Mouse (Mus musculus) kidney, embryonic 14.5 days (tissue): ENCODE results near the gene Rasgrf2. TPM values are rescaled to one million over a fixed set of nuclear protein-coding genes. Genes with fewer than 3 reads are reported as not detected.
A peak's percentile ranks its signal among the peaks of the same experiment; 100 is the strongest.
"Not testable (repeated sequence)": the region's sequence is repeated elsewhere in the genome, so short reads cannot be mapped to it uniquely, and the experiment has no call there.

ENCODE experiments used
- ATAC-seq: fragments of 200-750 bp; cut with Nextera tagmentation; 2 replicates; pipeline ENCODE4 v1.8.0; 2017; ENCODE audit warnings: moderate number of reproducible peaks, mild to moderate bottlenecking, moderate TSS enrichment, moderate library complexity; ENCODE audit not compliant: low FRiP score, low TSS enrichment
- H3K27ac ChIP-seq: fragments of 300-500 bp; sonication (generic); 2 replicates; pipeline ENCODE4 v1.5.1; 2014; ENCODE audit warnings: low read depth, mild to moderate bottlenecking, low read length, moderate library complexity, mixed read lengths
- H3K27me3 ChIP-seq: fragments of 300-500 bp; sonication (generic); 2 replicates; pipeline ENCODE4 v1.6.1; 2014; ENCODE audit warnings: mild to moderate bottlenecking, low read length; ENCODE audit not compliant: control insufficient read depth, insufficient read depth
- H3K36me3 ChIP-seq: fragments of 300-500 bp; sonication (generic); 2 replicates; pipeline ENCODE4 v1.6.1; 2014; ENCODE audit warnings: low read length, mixed read lengths; ENCODE audit not compliant: control insufficient read depth, insufficient read depth
- H3K4me1 ChIP-seq: fragments of 300-500 bp; sonication (generic); 2 replicates; pipeline ENCODE4 v1.6.1; 2014; ENCODE audit warnings: low read length, mixed read lengths; ENCODE audit not compliant: control insufficient read depth, insufficient read depth
- H3K4me2 ChIP-seq: fragments of 300-500 bp; sonication (generic); replicated peaks from 2 replicates; pipeline ENCODE4 v1.6.1; 2014; ENCODE audit warnings: low read depth, mild to moderate bottlenecking, low read length
- H3K4me3 ChIP-seq: fragments of 300-500 bp; sonication (generic); 2 replicates; pipeline ENCODE4 v1.5.1; 2014; ENCODE audit warnings: mild to moderate bottlenecking, low read length
- H3K9ac ChIP-seq: fragments of 300-500 bp; sonication (generic); 2 replicates; pipeline ENCODE4 v1.6.1; 2014; ENCODE audit warnings: low read depth, mild to moderate bottlenecking, low read length, moderate library complexity
- H3K9me3 ChIP-seq: fragments of 300-500 bp; sonication (generic); 2 replicates; pipeline ENCODE4 v1.6.1; 2016; ENCODE audit warnings: low read length; ENCODE audit not compliant: control insufficient read depth
- WGBS: fragments of 180-500 bp; shearing (Covaris S2); extraction: QIAGEN DNeasy Blood & Tissue Kit; methylation state at CpG from one replicate; pipeline ENCODE4 v1.1.7; 2014; 5-methylcytosine and 5-hydroxymethylcytosine counted together
- polyA plus RNA-seq: library from polyadenylated mRNA; unstranded; fragments of >200 nt; fragmentation: Nextera tagmentation; extraction: Ambion mirVana; gene quantifications from 2 replicates; pipeline ENCODE4 v1.2.1, GENCODE M21; 2014

Gene Rasgrf2
- 1.5 and 1.7 TPM in 2 replicates for polyA plus RNA-seq

- Histone ChIP-seq H3K9me3 (no peaks in the 10 kb centered on the region), H3K36me3 (no peaks in the 10 kb centered on the region), H3K27me3 (peaks cover 25% of the 10 kb centered on the region), H3K27ac (no peak within 1 kb of the TSS), H3K9ac (peak within 1 kb of the TSS; percentile 51), H3K4me1 (no peaks in the 10 kb centered on the region), H3K4me2 (peak within 1 kb of the TSS; percentile 96), H3K4me3 (peak within 1 kb of the TSS; percentile 63)
- 2% methylated on average over 70 of the region's 70 CpGs for WGBS
- ATAC-seq = peak; percentile 85
These were observed at the start of gene Rasgrf2 for GRCm38 (mm10) chr13:92131384-92132150. Rasgrf2 (minus strand) TSS chr13:92131656.

GRCm38 (mm10) chr13:92172686-92173085 is 41.2 kb upstream of the Rasgrf2 start:
- not testable (repeated sequence) for H3K4me2 ChIP-seq, H3K4me3 ChIP-seq, H3K4me1 ChIP-seq, H3K9me3 ChIP-seq, H3K9ac ChIP-seq, H3K36me3 ChIP-seq, H3K27ac ChIP-seq, ATAC-seq, H3K27me3 ChIP-seq
- 80% methylated on average over 8 of the region's 8 CpGs for WGBS

GRCm38 (mm10) chr13:92150551-92150950 is 19.1 kb upstream of the Rasgrf2 start:
- no peak overlapping the region for H3K4me3 ChIP-seq
- no peak overlapping the region for H3K4me2 ChIP-seq
- H3K27ac ChIP-seq = no peak overlapping the region
- peaks cover 9% of the 10 kb centered on the region for H3K9me3 ChIP-seq
- ATAC-seq = no peak
- no peak overlapping the region for H3K9ac ChIP-seq
- no peaks in the 10 kb centered on the region for H3K27me3 ChIP-seq
- no peaks in the 10 kb centered on the region for H3K4me1 ChIP-seq
- 65% methylated on average over 3 of the region's 3 CpGs for WGBS
- H3K36me3 ChIP-seq = no peaks in the 10 kb centered on the region

- Histone ChIP-seq H3K9ac (no peak overlapping the region), H3K4me3 (no peak overlapping the region), H3K36me3 (no peaks in the 10 kb centered on the region), H3K27ac (no peak overlapping the region), H3K4me1 (no peaks in the 10 kb centered on the region), H3K4me2 (no peak overlapping the region), H3K9me3 (peaks cover 20% of the 10 kb centered on the region), H3K27me3 (no peaks in the 10 kb centered on the region)
- 87% methylated on average over 4 of the region's 4 CpGs for WGBS
- no peak for ATAC-seq
These were observed 17.4 kb upstream of the Rasgrf2 start for GRCm38 (mm10) chr13:92148858-92149257.

GRCm38 (mm10) chr13:92134792-92135191 is 3.3 kb upstream of the Rasgrf2 start:
- ATAC-seq = no peak
- Histone ChIP-seq H3K4me3 (no peak overlapping the region), H3K9ac (no peak overlapping the region), H3K4me1 (no peaks in the 10 kb centered on the region), H3K27ac (no peak overlapping the region), H3K36me3 (no peaks in the 10 kb centered on the region), H3K9me3 (no peaks in the 10 kb centered on the region), H3K27me3 (peaks cover 22% of the 10 kb centered on the region), H3K4me2 (no peak overlapping the region)
- WGBS = 64% methylated on average over 3 of the region's 3 CpGs

- Histone ChIP-seq H3K27me3 (peaks cover 25% of the 10 kb centered on the region), H3K4me2 (no peak overlapping the region), H3K9me3 (no peaks in the 10 kb centered on the region), H3K4me1 (no peaks in the 10 kb centered on the region), H3K9ac (no peak overlapping the region), H3K27ac (no peak overlapping the region), H3K36me3 (no peaks in the 10 kb centered on the region), H3K4me3 (no peak overlapping the region)
- ATAC-seq = no peak
- WGBS = 75% methylated on average over 2 of the region's 2 CpGs
These were observed 1.1 kb upstream of the Rasgrf2 start for GRCm38 (mm10) chr13:92132599-92132998.

GRCm38 (mm10) chr13:92130994-92131383 is 467 bp downstream of the Rasgrf2 start:
- Histone ChIP-seq H3K4me1 (no peaks in the 10 kb centered on the region), H3K9me3 (no peaks in the 10 kb centered on the region), H3K9ac (peak overlapping the region; percentile 51; the same call in 1 of the 2 replicates), H3K27ac (no peak overlapping the region), H3K4me3 (peak overlapping the region; percentile 63), H3K4me2 (peak overlapping the region; percentile 96), H3K36me3 (no peaks in the 10 kb centered on the region), H3K27me3 (peaks cover 25% of the 10 kb centered on the region)
- 11% methylated on average over 22 of the region's 22 CpGs for WGBS
- ATAC-seq = peak; percentile 73

GRCm38 (mm10) chr13:92129877-92130276 is 1.6 kb downstream of the Rasgrf2 start:
- Histone ChIP-seq H3K4me3 (peak overlapping the region; percentile 63; the same call in 1 of the 2 replicates), H3K9me3 (no peaks in the 10 kb centered on the region), H3K36me3 (no peaks in the 10 kb centered on the region), H3K4me1 (no peaks in the 10 kb centered on the region), H3K9ac (no peak overlapping the region), H3K27me3 (peaks cover 25% of the 10 kb centered on the region), H3K27ac (no peak overlapping the region), H3K4me2 (no peak overlapping the region; the same call in 1 of the 2 replicates)
- no peak for ATAC-seq
- WGBS = 69% methylated on average over 4 of the region's 4 CpGs

- Histone ChIP-seq H3K4me1 (no peaks in the 10 kb centered on the region), H3K36me3 (no peaks in the 10 kb centered on the region), H3K27ac (no peak overlapping the region), H3K9me3 (no peaks in the 10 kb centered on the region), H3K27me3 (peaks cover 11% of the 10 kb centered on the region), H3K4me2 (no peak overlapping the region), H3K9ac (no peak overlapping the region), H3K4me3 (no peak overlapping the region)
- no peak for ATAC-seq
- WGBS = 91% methylated on average over 5 of the region's 5 CpGs
These were observed 5.6 kb downstream of the Rasgrf2 start for GRCm38 (mm10) chr13:92125902-92126301.
